Mouse (Mus musculus) limb, embryonic 12.5 days (tissue): ENCODE measurements at regions not wholly inside any gene's neighbourhood (a gene's known extent, or its start where the extent isn't known, plus 50 kb on each side); places are given as distances from the start of the nearest gene placed in this dataset.
"Not testable (repeated sequence)": the region's sequence is repeated elsewhere in the genome, so short reads cannot be mapped to it uniquely, and the experiment has no call there.

Source experiments
- ATAC-seq: fragments of 200-750 bp; cut with Nextera tagmentation; 2 replicates; pipeline ENCODE4 v1.8.0; 2017; ENCODE audit warnings: low read depth, moderate TSS enrichment; ENCODE audit not compliant: insufficient number of reproducible peaks, insufficient read depth, low FRiP score, low TSS enrichment
- H3K27ac ChIP-seq: fragments of 300-500 bp; sonication (generic); 2 replicates; pipeline ENCODE4 v1.5.1; 2016; ENCODE audit warnings: mild to moderate bottlenecking, moderate library complexity
- H3K27me3 ChIP-seq: fragments of 300-500 bp; sonication (generic); 2 replicates; pipeline ENCODE4 v1.6.1; 2016; ENCODE audit warnings: mild to moderate bottlenecking, moderate library complexity
- H3K36me3 ChIP-seq: fragments of 300-500 bp; sonication (generic); 2 replicates; pipeline ENCODE4 v1.6.1; 2016; ENCODE audit warnings: mild to moderate bottlenecking, moderate library complexity
- H3K4me1 ChIP-seq: fragments of 300-500 bp; sonication (generic); replicated peaks from 2 replicates; pipeline ENCODE4 v1.6.1; 2016
- H3K4me2 ChIP-seq: fragments of 300-500 bp; sonication (generic); 2 replicates; pipeline ENCODE4 v1.6.1; 2016; ENCODE audit warnings: mild to moderate bottlenecking, moderate library complexity
- H3K4me3 ChIP-seq: fragments of 300-500 bp; sonication (generic); replicated peaks from 2 replicates; pipeline ENCODE4 v1.5.1; 2016; ENCODE audit warnings: mild to moderate bottlenecking
- H3K9ac ChIP-seq: fragments of 300-500 bp; sonication (generic); replicated peaks from 2 replicates; pipeline ENCODE4 v1.6.1; 2016; ENCODE audit warnings: mild to moderate bottlenecking, moderate library complexity
- H3K9me3 ChIP-seq: fragments of 300-500 bp; sonication (generic); 2 replicates; pipeline ENCODE4 v1.6.1; 2016; ENCODE audit warnings: mild to moderate bottlenecking, moderate library complexity
- WGBS: fragments of 180-500 bp; shearing (Covaris S2); methylation state at CpG from one replicate; pipeline ENCODE4 v1.1.7; 2016; 5-methylcytosine and 5-hydroxymethylcytosine counted together

DNA sequence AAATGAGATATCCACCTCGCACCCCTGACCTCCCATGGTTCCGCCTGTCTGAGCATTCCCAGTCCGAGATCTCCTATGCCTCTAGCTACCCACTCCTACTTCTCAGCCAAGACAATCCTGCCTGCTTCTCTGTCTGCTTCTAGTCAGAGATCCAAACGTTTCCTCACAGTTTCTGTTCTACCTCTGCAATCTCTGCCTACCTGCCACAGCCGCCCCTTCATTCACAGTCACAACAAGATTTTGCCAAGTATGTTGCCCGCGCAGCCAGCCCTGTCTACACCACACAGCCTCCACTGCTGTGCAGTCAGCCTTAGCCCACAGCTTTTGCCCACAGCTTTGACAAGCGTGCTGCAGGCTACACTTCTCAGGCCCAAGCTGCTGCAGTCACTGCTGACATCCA is 601.7 kb downstream of the Epha7 start:
- Histone ChIP-seq H3K36me3 (no peaks in the 10 kb centered on the region), H3K4me2 (no peak overlapping the region), H3K27ac (no peak overlapping the region), H3K27me3 (no peaks in the 10 kb centered on the region), H3K9ac (no peak overlapping the region), H3K4me1 (no peaks in the 10 kb centered on the region), H3K9me3 (no peaks in the 10 kb centered on the region), H3K4me3 (no peak overlapping the region)
- WGBS = 91% methylated on average over 8 of the region's 8 CpGs
- no peak for ATAC-seq

DNA sequence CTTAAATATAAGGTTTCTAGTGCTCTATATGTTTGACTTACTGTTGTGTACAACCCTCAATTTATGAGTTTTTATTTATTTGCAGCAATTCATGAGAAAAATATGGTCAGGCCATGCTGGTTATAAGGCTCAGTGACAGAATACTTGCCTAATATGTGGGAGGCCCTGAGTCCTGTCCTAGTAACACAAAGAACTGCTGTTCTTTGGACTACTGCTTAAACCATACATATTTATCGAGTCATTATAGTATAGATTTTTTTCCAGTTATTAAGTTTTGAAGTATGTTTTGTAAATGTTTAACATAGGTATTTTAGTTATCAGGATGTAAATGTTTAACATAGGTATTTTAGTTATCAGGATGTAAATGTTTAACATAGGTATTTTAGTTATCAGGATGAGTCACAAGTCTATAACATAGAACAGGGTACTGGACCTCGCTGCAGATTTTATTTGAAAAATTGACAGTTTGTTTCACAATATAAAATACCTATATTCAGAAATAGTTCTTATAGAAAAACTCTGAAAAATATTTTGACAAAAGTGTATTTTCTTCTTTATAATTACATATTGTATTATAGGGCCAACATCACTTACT is 607.4 kb downstream of the Epha7 start:
- Histone ChIP-seq H3K4me1 (no peaks in the 10 kb centered on the region), H3K9me3 (no peaks in the 10 kb centered on the region), H3K4me2 (no peak overlapping the region), H3K36me3 (no peaks in the 10 kb centered on the region), H3K4me3 (no peak overlapping the region), H3K27ac (no peak overlapping the region), H3K9ac (no peak overlapping the region), H3K27me3 (no peaks in the 10 kb centered on the region)
- no peak for ATAC-seq
- 91% methylated on average over 2 of the region's 2 CpGs for WGBS

GRCm38 (mm10) chr4:29431493-29431892 is 618.6 kb downstream of the Epha7 start:
- not testable (repeated sequence) for H3K4me2 ChIP-seq, H3K9ac ChIP-seq, H3K27me3 ChIP-seq, H3K36me3 ChIP-seq, H3K9me3 ChIP-seq, H3K4me1 ChIP-seq, ATAC-seq, H3K27ac ChIP-seq, H3K4me3 ChIP-seq
- 85% methylated on average over 4 of the region's 4 CpGs for WGBS

- Histone ChIP-seq H3K4me2 (no peak overlapping the region), H3K9ac (no peak overlapping the region), H3K36me3 (no peaks in the 10 kb centered on the region), H3K4me1 (no peaks in the 10 kb centered on the region), H3K4me3 (no peak overlapping the region), H3K27me3 (no peaks in the 10 kb centered on the region), H3K27ac (no peak overlapping the region), H3K9me3 (no peaks in the 10 kb centered on the region)
- ATAC-seq = no peak
- 80% methylated on average over 5 of the region's 5 CpGs for WGBS
Measured at GRCm38 (mm10) chr4:29463329-29463728, 650.4 kb downstream of the Epha7 start.

DNA sequence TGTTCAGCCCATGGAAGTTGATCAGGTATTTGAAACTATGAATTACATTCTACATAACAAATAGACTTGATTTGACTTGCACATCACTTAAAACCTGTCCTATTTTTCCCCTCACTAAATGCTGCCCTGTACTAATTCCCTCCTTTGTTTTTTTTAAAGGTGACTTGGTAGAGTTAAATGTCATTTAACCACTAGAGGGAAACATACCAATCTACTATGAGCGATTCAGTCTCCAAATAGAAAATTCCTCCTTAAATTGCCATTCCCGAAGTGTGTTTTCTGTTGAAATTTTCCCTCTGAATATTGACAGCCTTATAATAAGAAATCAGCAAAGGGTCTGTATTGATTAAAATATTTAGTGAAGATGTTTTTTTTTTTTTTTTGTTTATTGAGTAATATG is 653.4 kb downstream of the Epha7 start:
- 55% methylated on average over 2 of the region's 2 CpGs for WGBS

DNA sequence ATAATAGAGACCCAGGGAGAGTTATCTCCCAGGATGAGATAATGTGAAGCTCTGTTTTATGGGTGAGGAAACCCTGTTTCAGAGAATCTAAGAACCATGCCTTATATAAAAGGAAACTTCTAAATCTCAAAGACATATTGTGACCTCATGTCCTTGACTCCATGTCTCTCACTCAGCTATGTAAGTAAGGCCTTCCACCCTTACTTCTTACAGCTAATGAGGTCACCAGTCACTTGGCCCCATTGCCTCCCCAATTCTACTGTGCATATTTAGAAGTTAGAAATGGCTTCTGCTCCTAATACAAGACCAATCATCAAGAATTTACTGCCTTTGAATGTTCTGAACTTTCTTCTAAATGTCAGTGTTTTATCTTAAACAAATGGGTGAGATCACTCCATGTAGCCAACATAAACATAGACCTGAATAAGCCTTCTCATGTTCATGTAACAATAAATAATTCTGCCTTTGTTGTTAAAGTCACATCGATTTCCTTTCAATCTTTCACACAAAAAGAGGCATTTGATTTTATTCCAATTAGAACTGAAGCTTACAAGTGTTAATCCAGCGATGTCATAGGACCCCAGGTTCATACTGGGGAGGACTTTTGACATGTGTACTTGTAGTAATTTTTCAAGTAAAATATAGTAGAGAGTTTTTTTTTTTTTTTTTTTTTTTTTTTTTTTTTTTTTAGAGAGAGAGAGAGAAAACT is 667.6 kb downstream of the Epha7 start:
- Histone ChIP-seq H3K9me3 (no peaks in the 10 kb centered on the region), H3K27ac (peak overlapping the region; percentile 13; the same call in 1 of the 2 replicates)
- peak; percentile 20; the same call in 1 of the 2 replicates for ATAC-seq

More for the DNA sequence above, 653.4 kb downstream of the Epha7 start:
- ATAC-seq = no peak
- H3K4me3 ChIP-seq = no peak overlapping the region
- no peak overlapping the region for H3K4me2 ChIP-seq
- H3K27me3 ChIP-seq = no peaks in the 10 kb centered on the region
- no peak overlapping the region for H3K27ac ChIP-seq
- no peaks in the 10 kb centered on the region for H3K4me1 ChIP-seq
- no peaks in the 10 kb centered on the region for H3K9me3 ChIP-seq
- no peak overlapping the region for H3K9ac ChIP-seq
- no peaks in the 10 kb centered on the region for H3K36me3 ChIP-seq

GRCm38 (mm10) chr4:29481093-29481715 is 668.3 kb downstream of the Epha7 start:
- Histone ChIP-seq H3K4me2 (no peak overlapping the region), H3K4me3 (no peak overlapping the region), H3K4me1 (no peaks in the 10 kb centered on the region), H3K36me3 (no peaks in the 10 kb centered on the region), H3K9ac (no peak overlapping the region), H3K27ac (peak overlapping the region; percentile 70), H3K9me3 (no peaks in the 10 kb centered on the region), H3K27me3 (no peaks in the 10 kb centered on the region)
- peak; percentile 26; the same call in 1 of the 2 replicates for ATAC-seq
- WGBS = 18% methylated on average over 1 of the region's 1 CpGs

More for the DNA sequence above, 667.6 kb downstream of the Epha7 start:
- no peaks in the 10 kb centered on the region for H3K4me1 ChIP-seq
- H3K36me3 ChIP-seq = no peaks in the 10 kb centered on the region
- H3K4me2 ChIP-seq = no peak overlapping the region
- 63% methylated on average over 2 of the region's 2 CpGs for WGBS
- no peak overlapping the region for H3K4me3 ChIP-seq
- H3K9ac ChIP-seq = no peak overlapping the region
- H3K27me3 ChIP-seq = no peaks in the 10 kb centered on the region

DNA sequence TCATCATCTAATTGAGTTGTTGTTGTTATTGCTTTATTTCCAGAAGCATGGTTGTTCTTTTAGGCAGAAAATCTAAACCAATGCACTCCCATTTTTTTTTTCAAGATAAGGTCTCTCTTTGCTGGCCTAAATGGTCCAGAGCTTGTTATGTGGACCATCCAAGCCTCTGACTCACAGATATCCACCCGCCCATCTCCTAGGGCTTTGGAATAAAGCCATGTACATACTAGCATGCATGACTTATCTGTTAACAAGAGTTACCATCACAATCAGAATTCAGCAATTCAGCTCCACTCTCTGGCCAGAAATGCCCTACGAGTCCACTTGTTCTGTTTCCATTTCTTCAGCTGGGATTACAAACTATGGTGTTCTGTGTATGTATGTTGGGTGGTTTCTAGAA is 669.5 kb downstream of the Epha7 start:
- Histone ChIP-seq H3K4me1 (no peaks in the 10 kb centered on the region), H3K9me3 (no peaks in the 10 kb centered on the region), H3K4me3 (no peak overlapping the region), H3K4me2 (no peak overlapping the region), H3K27ac (no peak overlapping the region), H3K9ac (no peak overlapping the region), H3K36me3 (no peaks in the 10 kb centered on the region), H3K27me3 (no peaks in the 10 kb centered on the region)
- 88% methylated on average over 2 of the region's 2 CpGs for WGBS
- ATAC-seq = no peak

DNA sequence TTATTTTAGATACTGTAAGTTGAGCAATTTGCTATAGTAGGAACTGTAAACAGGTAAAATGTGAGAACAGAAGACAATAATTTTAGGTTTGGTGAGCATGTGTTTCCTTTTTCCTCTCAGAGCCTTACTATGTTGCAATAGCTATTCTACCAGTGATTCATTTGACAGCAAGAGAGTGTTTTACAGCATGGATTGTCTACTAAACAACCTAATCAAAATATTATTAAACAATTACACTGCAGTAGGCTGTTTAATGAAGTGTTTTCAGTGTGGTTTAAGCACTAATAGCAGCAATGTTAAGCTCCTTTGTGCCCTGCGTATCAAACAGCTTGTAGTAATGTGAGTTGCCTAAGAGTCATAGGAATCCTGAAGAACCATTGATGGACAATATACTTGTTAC is 687.9 kb downstream of the Epha7 start:
- Histone ChIP-seq H3K4me2 (no peak overlapping the region), H3K9ac (no peak overlapping the region), H3K27ac (no peak overlapping the region), H3K9me3 (no peaks in the 10 kb centered on the region), H3K4me1 (no peaks in the 10 kb centered on the region), H3K4me3 (no peak overlapping the region), H3K27me3 (no peaks in the 10 kb centered on the region), H3K36me3 (no peaks in the 10 kb centered on the region)
- ATAC-seq = no peak
- 83% methylated on average over 1 of the region's 1 CpGs for WGBS

GRCm38 (mm10) chr4:29525051-29525450 is 712.1 kb downstream of the Epha7 start:
- Histone ChIP-seq H3K36me3 (no peaks in the 10 kb centered on the region), H3K27me3 (no peaks in the 10 kb centered on the region), H3K4me3 (no peak overlapping the region), H3K9me3 (no peaks in the 10 kb centered on the region), H3K4me2 (no peak overlapping the region), H3K27ac (no peak overlapping the region), H3K9ac (no peak overlapping the region), H3K4me1 (no peaks in the 10 kb centered on the region)
- WGBS = 58% methylated on average over 4 of the region's 4 CpGs
- ATAC-seq = no peak

- no peak overlapping the region for H3K4me3 ChIP-seq
- ATAC-seq = no peak
- H3K4me1 ChIP-seq = no peaks in the 10 kb centered on the region
- WGBS = 79% methylated on average over 5 of the region's 5 CpGs
- H3K9ac ChIP-seq = no peak overlapping the region
- H3K27me3 ChIP-seq = no peaks in the 10 kb centered on the region
- H3K27ac ChIP-seq = no peak overlapping the region
- no peak overlapping the region for H3K4me2 ChIP-seq
- H3K9me3 ChIP-seq = no peaks in the 10 kb centered on the region
- H3K36me3 ChIP-seq = no peaks in the 10 kb centered on the region
Measured at GRCm38 (mm10) chr4:29525769-29526658, 713.1 kb downstream of the Epha7 start.
